ENCODE assay signal across 9 mouse cellular contexts in genomic region chr9:63145249-63146125, GRCm38 (mm10). TPM values are rescaled to one million over a fixed set of nuclear protein-coding genes. Genes with fewer than 3 reads are reported as not detected.
DNase-seq lines count a peak whose midpoint lies in the region; ATAC-seq and TF ChIP-seq lines count a peak whose summit lies in the region.
"Had no signal": no experiment of that assay in that cellular context is flagged by ENCODE, and none has a peak within 500 bp of the region (broad histone marks: within the 10 kb centered on the region; RNA-seq: fewer than 3 reads in every experiment).

No protein-coding gene starts in this region.

- H3K4me3 ChIP-seq in liver, embryonic 11.5 days (ENCODE audit: low read depth, low read length) = 0 out of 2 replicates have a peak overlapping the region, but pooled peaks have one; percentile 13
- H3K4me3 ChIP-seq in forebrain, embryonic 12.5 days (replicated peaks) = peak overlapping the region; percentile 26
- peak overlapping the region; percentile 33 for H3K4me3 ChIP-seq in limb, embryonic 13.5 days
- peak overlapping the region; percentile 7; the same call in 1 of the 2 replicates for H3K4me3 ChIP-seq in small intestine, adult 2 months (ENCODE audit: low read depth, low read length)

- peaks cover 99% of the 10 kb centered on the region for H3K27me3 ChIP-seq in liver, embryonic 11.5 days (replicated peaks; ENCODE audit: control insufficient read depth, insufficient read depth, low read length)
- peaks cover 100% of the 10 kb centered on the region for H3K27me3 ChIP-seq in forebrain, embryonic 12.5 days
- H3K27me3 ChIP-seq in limb, embryonic 13.5 days = peaks cover 100% of the 10 kb centered on the region
- peaks cover 95% of the 10 kb centered on the region for H3K27me3 ChIP-seq in small intestine, adult 2 months (ENCODE audit: control insufficient read depth, insufficient read depth, low read length)

- no peak for ATAC-seq in liver, embryonic 11.5 days (replicated peaks; ENCODE audit: low FRiP score)
- ATAC-seq in forebrain, embryonic 12.5 days (ENCODE audit: low FRiP score) = no peak
- no peak for ATAC-seq in limb, embryonic 13.5 days (ENCODE audit: low FRiP score, low read depth)

- no peak for TF ChIP-seq POLR2A in small intestine, adult 2 months (IDR thresholded peaks at IDR 0.05; ENCODE audit: low read depth, low read length)

- 3% methylated on average over 73 of the region's 73 CpGs for WGBS in liver, embryonic 11.5 days
- under 1% methylated on average over 73 of the region's 73 CpGs for WGBS in forebrain, embryonic 12.5 days
- WGBS in limb, embryonic 13.5 days = 1% methylated on average over 71 of the region's 73 CpGs
- WGBS in small intestine, adult 2 months = 3% methylated on average over 73 of the region's 73 CpGs

- peaks cover 12% of the 10 kb centered on the region; the same call in 1 of the 2 replicates for H3K4me1 ChIP-seq in liver, embryonic 11.5 days (replicated peaks; ENCODE audit: control insufficient read depth, insufficient read depth, low read length)
- peaks cover 63% of the 10 kb centered on the region for H3K4me1 ChIP-seq in forebrain, embryonic 12.5 days
- H3K4me1 ChIP-seq in limb, embryonic 13.5 days = peaks cover 69% of the 10 kb centered on the region
- H3K4me1 ChIP-seq in small intestine, adult 2 months (ENCODE audit: control insufficient read depth, insufficient read depth, insufficient read length, low read length) = peaks cover 4% of the 10 kb centered on the region

- H3K4me2 ChIP-seq in liver, embryonic 11.5 days = no peak overlapping the region; the same call in none of the 2 replicates
- H3K4me2 ChIP-seq in forebrain, embryonic 12.5 days = peak overlapping the region; percentile 31
- H3K4me2 ChIP-seq in limb, embryonic 13.5 days (replicated peaks) = peak overlapping the region; percentile 49

- no peak for DNase-seq in liver, embryonic 11.5 days (ENCODE audit: low spot score)
- DNase-seq in liver = no peak
- DNase-seq in adrenal gland, postnatal 14 days = no peak
- DNase-seq in layer of hippocampus, postnatal 10 days (ENCODE audit: low spot score in 2 of 2) = no peak
- no peak for DNase-seq in T-cell, adult 2 months (ENCODE audit: low spot score)

- no peaks in the 10 kb centered on the region for H3K36me3 ChIP-seq in liver, embryonic 11.5 days (ENCODE audit: control insufficient read depth, insufficient read depth, low read length)
- H3K36me3 ChIP-seq in forebrain, embryonic 12.5 days (replicated peaks) = no peaks in the 10 kb centered on the region
- no peaks in the 10 kb centered on the region for H3K36me3 ChIP-seq in limb, embryonic 13.5 days
- no peaks in the 10 kb centered on the region for H3K36me3 ChIP-seq in small intestine, adult 2 months (ENCODE audit: control insufficient read depth, insufficient read depth, low read length)

- no peaks in the 10 kb centered on the region for H3K9me3 ChIP-seq in liver, embryonic 11.5 days (ENCODE audit: control insufficient read depth, low read length)
- no peaks in the 10 kb centered on the region; the same call in 1 of the 2 replicates for H3K9me3 ChIP-seq in forebrain, embryonic 12.5 days
- no peaks in the 10 kb centered on the region for H3K9me3 ChIP-seq in limb, embryonic 13.5 days

- no peak overlapping the region for H3K9ac ChIP-seq in liver, embryonic 11.5 days (ENCODE audit: low read depth, low read length)
- no peak overlapping the region for H3K9ac ChIP-seq in forebrain, embryonic 12.5 days
- H3K9ac ChIP-seq in limb, embryonic 13.5 days = no peak overlapping the region

- TF ChIP-seq CTCF in small intestine, adult 2 months (IDR thresholded peaks at IDR 0.05; ENCODE audit: extremely low read depth, insufficient read length, insufficient replicate concordance, low read depth, low read length) = no peak

- no peak overlapping the region for H3K27ac ChIP-seq in liver, embryonic 11.5 days (ENCODE audit: low read depth, low read length)
- no peak overlapping the region for H3K27ac ChIP-seq in forebrain, embryonic 12.5 days
- H3K27ac ChIP-seq in limb, embryonic 13.5 days = no peak overlapping the region
- no peak overlapping the region for H3K27ac ChIP-seq in small intestine, adult 2 months (ENCODE audit: insufficient read depth, low read depth, low read length)

RNA-seq across cellular contexts. Expression of gene Skor1, which starts 3.3 kb away (rescaled TPM):
- polyA plus RNA-seq in liver, embryonic 11.5 days (2014; fragmentation: Nextera tagmentation; extraction: Ambion mirVana) = not detected in 2 replicates
- polyA plus RNA-seq in forebrain, embryonic 12.5 days (2016; fragmentation: Nextera tagmentation; extraction: Ambion mirVana) = 0.61 and 0.88 TPM in 2 replicates
- 0.06 TPM in 1 of 2 replicates, not detected in the other for polyA plus RNA-seq in limb, embryonic 13.5 days (2015; fragmentation: Nextera tagmentation; extraction: Ambion mirVana)
- polyA plus RNA-seq in small intestine, adult 2 months (2012; rRNA removed) = 0.04 TPM in 1 of 2 replicates, not detected in the other
- total RNA-seq in adrenal gland, postnatal 14 days (2021) = not detected in 2 replicates
- under 1 TPM; 0.09 to 0.20 TPM for total RNA-seq in layer of hippocampus, postnatal 10 days (2021)
- polyA plus RNA-seq: liver, embryonic 16.5 days had no signal
